Mouse (Mus musculus) ES-CJ7 (cell line): ENCODE measurements around the gene C1qbp.

ENCODE experiments used
- DNase-seq: peaks from one replicate; pipeline ENCODE4 v3.0.0; 2011; ENCODE audit warnings: low read depth, low spot score

The C1qbp gene

GRCm38 (mm10) chr11:70973947-70974346 is 8.9 kb downstream of the C1qbp start:
- DNase-seq, result peak; percentile 65

- DNase-seq, result no peak
Measured at GRCm38 (mm10) chr11:70972586-70972985, 10.2 kb downstream of the C1qbp start.

GRCm38 (mm10) chr11:70970560-70971540 is 12.0 kb downstream of the C1qbp start:
- peak; percentile 61 for DNase-seq

GRCm38 (mm10) chr11:70969821-70970559 is 12.8 kb downstream of the C1qbp start, which contains the start of the genes Nup88 and Rpain:
Nup88 (minus strand) TSS chr11:70969973.
Rpain (plus strand) TSS chr11:70970213.
- DNase-seq, result peak; percentile 98

GRCm38 (mm10) chr11:70969271-70969794 is 13.5 kb downstream of the C1qbp start:
- peak; percentile 41 for DNase-seq

- peak; percentile 55 for DNase-seq
Measured at GRCm38 (mm10) chr11:70964222-70964907, 18.5 kb downstream of the C1qbp start.

- no peak for DNase-seq
Measured at GRCm38 (mm10) chr11:70960786-70961554, 21.9 kb downstream of the C1qbp start.

- DNase-seq, result no peak
Measured at GRCm38 (mm10) chr11:70954711-70955110, 28.1 kb downstream of the C1qbp start.

GRCm38 (mm10) chr11:70944935-70945817 is 37.6 kb downstream of the C1qbp start:
- no peak for DNase-seq

- no peak for DNase-seq
Measured at GRCm38 (mm10) chr11:70943651-70944050, 39.2 kb downstream of the C1qbp start.

- peak; percentile 16 for DNase-seq
Measured at GRCm38 (mm10) chr11:70942596-70942995, 40.2 kb downstream of the C1qbp start.

GRCm38 (mm10) chr11:70935316-70935715 is 47.5 kb downstream of the C1qbp start:
- DNase-seq, result peak; percentile 60

GRCm38 (mm10) chr11:70931461-70931860 is 51.4 kb downstream of the C1qbp start:
- DNase-seq, result no peak
